Mouse (Mus musculus): ENCODE results near the gene Cyp4x1. TPM values are rescaled to one million over a fixed set of nuclear protein-coding genes. Genes with fewer than 3 reads are reported as not detected.

The Cyp4x1 gene
- polyA plus RNA-seq, 1 experiment from 2014 or later = 11.5 TPM

Other genes with a start within 250 kb of the Cyp4x1 start
- 0.18 and 0.45 TPM in 2 replicates for gene Foxd2, start 225.4 kb downstream of the Cyp4x1 start, polyA plus RNA-seq (2015; fragmentation: Nextera tagmentation; extraction: Ambion mirVana)
- gene Foxe3, start 208.3 kb downstream of the Cyp4x1 start, polyA plus RNA-seq (2015; fragmentation: Nextera tagmentation; extraction: Ambion mirVana) = not detected in 2 replicates
- gene Cmpk1, start 147.0 kb downstream of the Cyp4x1 start, polyA plus RNA-seq (2015; fragmentation: Nextera tagmentation; extraction: Ambion mirVana) = 189 and 197 TPM in 2 replicates
- gene Stil, start 134.1 kb downstream of the Cyp4x1 start, polyA plus RNA-seq (2015; fragmentation: Nextera tagmentation; extraction: Ambion mirVana) = 2.6 and 2.8 TPM in 2 replicates
- gene Tal1, start 77.9 kb downstream of the Cyp4x1 start, polyA plus RNA-seq (2015; fragmentation: Nextera tagmentation; extraction: Ambion mirVana) = 2.6 and 3.2 TPM in 2 replicates
- 2.7 and 3.7 TPM in 2 replicates for gene Pdzk1ip1, start 45.6 kb downstream of the Cyp4x1 start, polyA plus RNA-seq (2015; fragmentation: Nextera tagmentation; extraction: Ambion mirVana)
- gene Cyp4a29, start 107.8 kb upstream of the Cyp4x1 start, polyA plus RNA-seq (2015; fragmentation: Nextera tagmentation; extraction: Ambion mirVana) = not detected in 2 replicates
- not detected in 2 replicates for gene Cyp4a12a, start 164.8 kb upstream of the Cyp4x1 start, polyA plus RNA-seq (2015; fragmentation: Nextera tagmentation; extraction: Ambion mirVana)

Data from hindbrain, embryonic 15.5 days (tissue).